Mouse (Mus musculus): ENCODE data around the gene Mical1.

- TF ChIP-seq USF2 (conservative IDR thresholded peaks at IDR 0.05; ENCODE audit: low read depth, low read length) (no peak), CTCF (conservative IDR thresholded peaks at IDR 0.05 in 1 of 2, IDR thresholded peaks at IDR 0.05 in 1 of 2; ENCODE audit: low read depth in 2 of 2, low read length in 2 of 2) (no peak), USF1 (IDR thresholded peaks at IDR 0.05; ENCODE audit: low read depth, low read length) (no peak), POLR2A (IDR thresholded peaks at IDR 0.05; ENCODE audit: low read depth, low read length) (no peak)
These were observed 1.1 kb upstream of the Mical1 start for GRCm38 (mm10) chr10:41474981-41475391.

Measured in CH12.LX (cell line).